Mouse (Mus musculus) adrenal gland (tissue): ENCODE measurements around the gene Supt4a.

Experiments
- intact Hi-C: fragments of 180-260 bp; cut with DNase I; formaldehyde crosslinking; loops from one replicate; pipeline ENCODE4 v1.15.1; 2025

Supt4a gene

DNA sequence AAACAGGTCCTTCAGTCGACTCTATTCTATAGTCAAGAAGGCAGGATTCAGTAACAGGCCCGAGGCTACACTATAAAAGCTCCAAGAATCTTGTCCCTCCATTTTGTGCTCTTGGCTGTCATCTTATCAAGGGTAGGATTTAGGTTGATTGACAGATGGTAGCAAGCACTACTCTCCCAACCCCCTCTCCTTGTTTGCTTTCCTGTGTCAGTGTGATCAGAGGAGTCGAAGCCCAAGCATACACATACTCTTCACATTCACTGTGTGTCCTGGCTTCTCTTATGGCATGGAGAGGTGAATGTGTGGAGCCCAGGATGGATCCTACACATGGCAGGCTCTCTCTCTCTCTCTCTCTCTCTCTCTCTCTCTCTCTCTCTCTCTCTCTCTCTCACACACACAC lies 13.2 kb downstream of the Supt4a start:
- intact Hi-C loops: no loop called here

DNA sequence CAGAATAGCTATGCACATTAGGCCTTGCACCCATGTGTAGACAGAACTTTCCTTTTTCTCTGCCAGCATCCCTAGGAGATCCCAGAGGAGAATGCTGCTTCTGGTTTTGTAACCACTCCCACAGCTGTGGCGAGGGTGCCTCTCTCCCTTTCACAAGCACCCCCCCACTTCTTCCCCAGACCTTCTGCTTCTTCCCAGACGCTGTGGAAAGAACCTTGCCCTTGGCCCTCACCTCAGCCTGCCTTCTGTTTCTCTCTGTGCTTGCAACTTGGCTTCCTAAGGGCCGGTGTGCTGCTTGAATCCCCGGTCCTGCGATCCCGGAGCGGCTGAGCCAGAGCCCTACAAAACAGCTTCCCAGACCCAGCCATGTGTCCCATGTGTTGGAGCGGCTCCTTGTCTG lies 13.7 kb downstream of the Supt4a start:
- intact Hi-C loops: no loop called here

DNA sequence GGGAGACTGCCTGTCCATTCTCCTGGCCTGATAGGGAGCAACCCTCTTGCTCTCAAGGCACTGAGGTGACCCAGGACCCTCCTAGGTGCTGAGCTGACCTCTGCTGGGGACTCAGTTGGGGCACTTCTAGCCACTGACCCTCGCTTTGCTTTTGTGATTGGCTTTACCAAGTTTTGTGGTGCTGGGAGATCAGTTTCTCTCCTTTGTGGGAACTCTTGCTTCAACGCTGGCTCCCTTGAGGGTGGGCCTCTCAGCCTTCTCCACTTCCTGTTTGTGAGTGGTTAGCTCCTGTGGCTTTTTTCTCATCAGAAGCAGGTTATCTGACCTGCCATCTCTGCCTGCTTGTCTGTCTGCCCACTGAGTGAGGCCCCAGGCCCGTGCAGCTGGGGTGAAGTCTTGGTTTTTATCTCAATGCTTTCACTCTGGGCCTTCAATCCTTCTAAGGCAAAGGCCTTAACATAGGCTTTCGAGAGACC lies 14.2 kb downstream of the Supt4a start:
- intact Hi-C loops: no loop called here

DNA sequence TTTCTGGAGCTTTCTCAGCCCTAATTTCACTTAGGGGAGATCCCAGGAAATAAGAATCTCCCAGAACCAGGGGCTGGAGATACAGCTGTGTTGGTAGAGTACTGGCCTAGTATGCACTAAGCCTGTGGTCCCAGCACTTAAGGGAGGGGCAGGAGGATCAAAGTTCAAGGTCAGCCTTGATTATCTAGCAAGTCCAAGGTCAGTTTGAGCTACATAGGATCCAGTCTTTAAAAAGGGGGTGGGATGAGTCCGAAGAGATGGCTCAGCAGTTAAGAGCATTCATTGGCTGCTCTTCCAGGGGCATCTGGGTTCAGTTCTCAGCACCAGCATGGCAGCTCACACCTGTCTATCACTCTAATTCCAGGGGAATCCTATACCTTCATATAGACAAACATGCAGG lies 15.0 kb downstream of the Supt4a start:
- intact Hi-C loops: no loop called here

DNA sequence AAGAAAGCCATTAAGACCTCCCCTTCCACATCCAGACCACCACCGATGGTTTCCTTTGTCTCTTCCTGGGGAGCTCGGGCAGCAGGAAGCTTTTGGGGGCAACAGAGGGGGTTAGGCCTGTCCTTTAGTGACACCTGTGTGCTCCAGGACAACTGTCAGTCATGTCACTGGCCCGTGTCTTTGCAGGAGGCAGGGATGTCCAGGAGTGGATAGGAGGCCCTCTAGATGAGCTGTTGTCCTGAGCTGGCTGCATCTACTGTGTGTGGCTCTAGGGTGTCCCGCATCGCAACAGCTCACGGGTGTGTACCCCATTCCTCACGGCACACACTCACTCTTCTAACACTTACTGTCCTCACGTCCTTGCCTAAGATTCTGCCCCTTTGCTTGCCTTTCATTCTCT lies 15.9 kb downstream of the Supt4a start:
- intact Hi-C loops: no loop called here

DNA sequence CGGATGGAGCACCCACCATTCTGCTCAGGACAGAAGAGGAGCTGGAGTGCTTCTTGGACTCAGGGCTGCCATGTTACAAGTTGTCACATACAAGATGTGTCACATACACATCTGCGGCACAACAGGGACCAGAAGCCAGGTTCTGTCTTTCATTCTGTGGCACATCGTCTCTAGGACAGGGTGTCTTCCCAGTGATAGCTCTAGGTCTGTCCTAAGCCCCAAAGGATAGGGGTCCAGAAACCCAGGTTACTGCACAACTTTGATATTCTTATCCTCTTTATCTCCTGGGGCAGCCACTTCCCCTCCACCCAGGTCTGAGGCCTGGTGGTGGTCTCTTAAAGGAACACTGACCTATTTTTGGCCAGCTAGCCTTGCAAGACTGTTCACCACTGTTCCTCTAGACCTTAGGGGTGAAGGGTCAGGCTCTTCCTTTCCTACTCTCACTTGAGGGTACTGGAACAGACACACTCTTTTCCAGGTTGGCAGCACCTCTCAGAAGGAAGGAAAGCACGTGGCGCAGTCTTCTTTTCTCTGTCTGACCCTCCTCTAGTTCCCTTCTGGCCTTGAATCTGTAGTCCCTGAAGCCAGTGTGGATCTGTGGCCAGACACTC lies 16.6 kb downstream of the Supt4a start:
- intact Hi-C loops: no loop called here

DNA sequence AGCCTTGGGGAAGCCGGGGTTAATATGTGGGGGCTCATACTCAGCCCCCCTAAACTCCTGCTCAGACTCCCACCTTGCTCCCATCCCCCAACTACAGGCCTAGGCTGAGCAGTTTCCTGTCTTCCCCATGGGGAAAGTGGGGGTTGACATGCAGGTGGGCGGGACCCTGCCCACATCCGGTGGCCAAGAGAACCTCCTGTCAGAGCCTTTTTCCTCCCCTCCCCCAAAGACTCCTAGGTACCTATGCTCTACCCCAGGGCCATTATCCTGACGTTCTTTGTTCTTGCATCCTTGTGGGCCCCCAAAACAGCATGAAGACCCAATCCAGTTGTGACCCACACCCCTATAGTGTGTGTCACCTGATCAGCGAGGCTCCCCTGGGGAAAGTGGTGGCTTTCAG lies 17.3 kb downstream of the Supt4a start:
- intact Hi-C loops: no loop called here

DNA sequence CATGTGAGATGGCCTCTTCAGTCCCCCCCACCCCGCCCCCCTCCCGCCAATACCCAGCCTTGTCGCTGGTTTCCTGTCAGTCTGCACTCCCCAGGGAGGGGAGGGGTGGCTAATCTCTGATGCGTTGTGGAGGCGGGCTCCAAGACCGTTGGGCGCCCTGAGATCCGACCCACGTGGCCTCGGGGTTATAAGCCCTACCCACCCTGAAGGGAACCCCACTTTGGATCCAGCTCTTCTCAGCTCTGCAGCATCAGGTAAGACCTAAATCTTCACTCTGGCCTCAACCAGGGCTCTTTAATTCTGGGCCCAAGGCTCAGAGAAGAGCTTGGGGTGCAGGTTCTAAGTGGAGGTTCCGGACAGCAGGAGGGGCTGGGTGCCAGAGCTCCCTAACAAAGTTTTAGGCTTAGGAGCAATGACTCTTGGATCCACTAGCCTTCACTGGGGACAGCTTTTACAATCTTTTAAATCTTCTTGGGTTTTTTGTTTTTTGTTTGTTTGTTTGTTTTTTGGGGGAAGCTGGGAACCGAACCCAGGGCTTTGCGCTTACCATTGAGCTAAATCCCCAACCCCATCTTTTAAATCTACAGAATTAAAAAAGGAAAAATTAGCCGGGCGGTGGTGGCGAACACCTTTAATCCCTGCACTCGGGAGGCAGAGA lies 18.1 kb downstream of the Supt4a start:
- intact Hi-C loops: no loop called here

DNA sequence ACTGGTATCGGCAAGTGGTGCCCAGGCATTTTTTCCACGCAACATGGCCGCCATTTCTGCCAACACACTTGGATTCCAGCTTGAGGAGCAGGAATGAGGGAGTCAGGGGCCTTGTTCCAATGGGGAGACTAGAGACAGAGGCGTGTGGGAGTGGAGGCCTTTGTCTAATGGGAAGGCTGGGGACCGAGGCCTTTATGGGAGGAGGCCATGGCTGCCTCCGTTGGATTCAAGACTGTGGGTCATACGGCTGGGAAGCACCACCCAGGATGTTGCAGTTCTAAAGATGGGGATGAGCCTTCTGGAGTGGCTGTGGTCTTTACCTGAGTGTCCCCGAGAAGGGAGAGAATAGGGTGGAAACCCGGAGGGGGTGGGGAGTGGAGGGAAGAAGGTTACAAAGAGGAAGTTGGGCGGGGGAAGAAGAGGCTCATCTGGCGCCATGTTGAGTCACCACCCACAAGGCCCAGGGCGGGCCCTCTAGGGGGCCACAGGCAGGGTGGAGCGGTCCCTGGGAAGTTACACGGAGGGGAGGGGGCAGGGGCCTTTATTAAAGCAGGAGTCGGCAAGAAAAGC lies 19.0 kb downstream of the Supt4a start:
- intact Hi-C loops: no loop called here

DNA sequence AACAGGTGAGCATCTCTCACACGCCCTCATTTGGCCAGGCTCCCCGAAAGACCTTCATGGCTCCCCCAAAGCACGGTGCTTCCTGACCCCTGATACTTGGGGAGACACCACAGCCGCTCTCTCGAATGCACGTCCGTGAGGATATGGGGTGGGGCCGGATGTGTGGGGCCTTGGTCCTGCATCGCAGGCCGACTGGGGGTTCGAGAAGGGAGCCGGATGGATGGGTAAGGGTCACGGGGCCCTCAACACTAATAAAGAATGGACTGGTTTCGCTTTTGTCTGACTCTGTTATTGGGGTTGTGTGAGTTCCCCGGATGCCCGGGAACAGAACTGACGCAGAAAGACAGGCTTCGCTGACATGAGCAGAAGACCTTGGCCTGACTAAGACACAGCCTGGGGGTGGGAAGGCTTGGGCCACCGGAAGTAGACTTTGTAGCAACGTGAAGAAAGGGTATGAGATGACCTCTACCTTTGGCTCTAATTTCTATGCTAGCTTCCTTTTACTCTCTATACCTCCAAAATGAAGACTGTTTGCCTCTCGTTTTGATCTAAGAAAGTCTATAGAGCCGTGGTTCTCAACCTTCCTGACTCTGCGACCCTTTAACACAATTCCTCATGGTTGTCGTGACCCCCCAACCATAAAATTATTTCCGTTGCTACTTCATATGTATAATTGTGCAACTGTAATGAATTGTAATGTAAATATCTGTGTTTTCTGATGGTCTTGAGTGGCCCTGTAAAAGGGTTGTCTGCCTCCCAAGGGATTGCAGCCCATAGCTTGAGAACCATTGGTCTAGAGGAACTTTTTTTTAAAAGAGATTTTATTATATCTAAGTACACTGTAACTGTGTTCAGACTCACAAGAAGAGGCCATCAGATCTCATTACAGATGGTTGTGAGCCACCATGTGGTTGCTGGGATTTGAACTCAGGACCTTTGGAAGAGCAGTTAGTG lies 19.9 kb downstream of the Supt4a start:
- intact Hi-C loops: no loop called here

DNA sequence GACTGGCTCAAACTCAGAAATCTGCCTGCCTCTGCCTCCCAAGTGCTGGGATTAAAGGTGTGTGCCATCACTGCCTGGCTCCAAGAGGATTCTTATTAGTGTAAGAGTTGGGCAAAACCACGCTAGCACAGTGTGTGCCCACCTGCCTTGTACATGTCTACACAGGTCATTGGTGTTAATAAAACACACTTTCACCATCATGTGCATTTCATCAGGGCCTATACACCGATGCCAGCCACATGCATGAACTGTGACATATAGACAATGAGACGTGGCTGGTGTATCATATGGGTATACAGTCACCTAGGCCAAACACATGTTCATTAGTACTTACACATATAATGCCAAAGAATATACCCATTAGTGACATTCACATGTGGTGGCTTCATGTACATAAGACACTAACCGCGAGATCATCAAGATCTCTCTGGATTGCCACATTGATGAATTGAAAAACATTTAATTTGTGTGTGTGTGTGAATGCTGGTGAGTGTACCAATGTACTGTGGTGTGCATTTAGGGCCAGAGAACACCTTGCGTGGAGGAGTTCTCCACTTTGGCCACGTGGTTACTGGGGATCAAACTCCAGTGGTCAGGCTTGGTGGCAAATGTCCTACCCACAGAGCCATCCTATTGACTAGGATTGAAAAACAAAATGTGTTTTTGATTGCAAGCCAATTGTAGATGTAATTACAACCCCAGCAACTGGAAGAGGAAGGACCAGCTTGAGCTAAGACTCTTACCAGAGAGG lies 21.0 kb downstream of the Supt4a start:
- intact Hi-C loops: no loop called here

DNA sequence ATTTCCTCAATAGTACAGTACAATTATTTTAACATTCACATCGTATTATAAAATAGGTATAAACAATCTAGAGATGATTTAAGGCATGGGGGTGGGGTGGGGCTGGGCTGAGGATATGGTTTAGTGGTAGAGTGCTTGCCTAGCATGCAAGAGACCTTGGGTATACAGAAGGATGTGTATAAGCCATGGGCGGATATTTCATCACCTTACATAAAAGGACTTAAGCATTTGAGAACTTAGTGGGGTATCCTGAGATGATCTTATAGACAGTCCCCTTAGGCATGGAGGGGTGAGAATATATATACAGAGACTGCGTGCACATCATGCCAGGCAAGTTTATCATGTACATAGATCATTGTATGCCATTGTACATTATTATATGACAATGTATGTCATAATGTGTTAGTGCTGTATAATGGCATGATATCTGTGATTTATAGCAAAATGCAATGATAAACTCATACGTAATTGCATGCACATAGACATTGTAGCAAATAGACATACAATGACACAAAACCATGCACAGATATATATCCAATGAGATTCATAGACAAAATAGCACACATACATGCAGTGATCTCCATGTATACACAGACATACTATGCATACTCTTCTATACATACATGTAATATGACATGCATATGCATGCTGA lies 21.7 kb downstream of the Supt4a start:
- intact Hi-C loops: no loop called here

DNA sequence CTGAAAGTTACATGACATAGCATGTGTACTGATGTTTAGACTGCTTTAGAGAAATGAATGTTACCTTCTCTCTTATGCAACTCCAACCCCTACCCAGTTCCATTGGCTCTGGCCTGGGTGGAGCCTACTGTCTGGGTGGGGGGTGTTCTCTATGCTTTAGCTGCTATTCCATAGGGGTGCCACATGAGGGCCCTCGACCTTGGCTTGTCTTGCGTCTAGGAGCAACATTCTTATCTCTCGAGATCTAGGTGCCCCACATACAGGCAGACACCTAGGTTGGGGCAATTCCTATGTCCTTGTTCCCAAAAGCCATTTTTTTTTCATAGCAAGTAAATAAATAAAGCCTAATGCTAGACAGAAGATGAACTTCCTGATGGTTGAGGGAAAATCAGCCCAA lies 22.3 kb downstream of the Supt4a start:
- intact Hi-C loops: no loop called here

DNA sequence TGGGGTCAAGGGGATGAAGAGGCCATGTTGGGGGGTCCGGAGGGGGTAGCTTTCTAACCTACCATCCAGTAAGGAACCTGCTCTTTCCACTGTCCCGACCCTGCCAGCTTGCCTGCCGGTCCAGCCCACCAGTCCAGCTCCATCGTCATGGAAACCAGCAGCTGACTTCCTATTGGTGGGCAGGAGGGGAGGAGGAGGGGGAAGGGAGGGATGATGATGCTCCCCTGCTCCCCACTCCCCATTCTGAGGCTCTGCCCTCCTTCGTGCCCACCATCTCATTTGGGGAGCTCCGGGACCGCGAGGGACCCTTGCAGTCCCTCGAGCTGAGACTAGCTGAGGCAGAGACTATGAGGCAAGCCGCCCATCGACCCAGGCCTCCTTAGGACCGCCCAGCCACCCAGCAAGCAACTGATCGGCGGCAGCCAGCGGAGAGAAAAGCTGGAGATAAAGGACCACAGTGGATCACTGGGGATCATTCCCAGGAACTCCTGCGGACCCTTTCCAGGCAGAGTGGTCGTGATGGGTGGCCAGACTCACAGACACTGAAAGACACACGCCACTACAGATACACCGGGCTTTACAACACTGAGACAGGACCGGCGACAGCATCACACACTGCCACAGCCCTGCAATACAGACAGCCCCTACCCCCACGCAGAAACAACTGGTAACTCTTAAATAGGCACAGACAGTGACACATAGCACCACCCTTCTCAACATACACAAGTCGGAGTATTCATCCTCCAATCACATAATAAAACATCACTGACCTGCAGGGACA lies 23.1 kb downstream of the Supt4a start, which contains the start of gene Tspoap1:
Gene Tspoap1, plus strand, starts transcription at position 241 of the 781 bp plus-strand sequence.
- intact Hi-C loops: no loop called here

DNA sequence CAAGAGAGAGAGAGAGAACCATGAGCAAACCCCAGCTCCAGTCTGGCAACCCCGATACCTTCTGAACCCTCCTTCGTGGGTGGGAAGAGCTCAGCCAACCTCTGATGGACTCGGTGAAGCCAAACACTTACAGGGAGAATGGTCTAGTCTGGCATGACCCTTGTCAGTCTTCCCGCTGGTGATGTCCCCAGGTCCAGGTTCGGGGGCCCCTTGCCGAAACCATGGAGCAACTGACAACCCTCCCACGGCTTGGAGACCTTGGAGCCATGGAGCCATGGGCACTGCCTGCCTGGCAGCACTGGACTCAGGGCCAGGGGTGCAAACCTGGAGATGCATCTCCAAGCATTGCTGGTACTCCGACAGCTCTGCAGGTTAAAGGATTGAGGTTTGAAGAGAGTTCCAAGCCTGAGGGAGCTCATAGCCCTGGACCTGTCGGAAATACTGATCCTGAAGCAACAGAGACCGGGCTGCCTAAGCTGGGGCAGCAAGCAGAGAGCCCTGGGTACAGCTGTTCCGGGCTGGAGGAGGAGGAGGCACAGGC lies 23.9 kb downstream of the Supt4a start:
- intact Hi-C loops: no loop called here

DNA sequence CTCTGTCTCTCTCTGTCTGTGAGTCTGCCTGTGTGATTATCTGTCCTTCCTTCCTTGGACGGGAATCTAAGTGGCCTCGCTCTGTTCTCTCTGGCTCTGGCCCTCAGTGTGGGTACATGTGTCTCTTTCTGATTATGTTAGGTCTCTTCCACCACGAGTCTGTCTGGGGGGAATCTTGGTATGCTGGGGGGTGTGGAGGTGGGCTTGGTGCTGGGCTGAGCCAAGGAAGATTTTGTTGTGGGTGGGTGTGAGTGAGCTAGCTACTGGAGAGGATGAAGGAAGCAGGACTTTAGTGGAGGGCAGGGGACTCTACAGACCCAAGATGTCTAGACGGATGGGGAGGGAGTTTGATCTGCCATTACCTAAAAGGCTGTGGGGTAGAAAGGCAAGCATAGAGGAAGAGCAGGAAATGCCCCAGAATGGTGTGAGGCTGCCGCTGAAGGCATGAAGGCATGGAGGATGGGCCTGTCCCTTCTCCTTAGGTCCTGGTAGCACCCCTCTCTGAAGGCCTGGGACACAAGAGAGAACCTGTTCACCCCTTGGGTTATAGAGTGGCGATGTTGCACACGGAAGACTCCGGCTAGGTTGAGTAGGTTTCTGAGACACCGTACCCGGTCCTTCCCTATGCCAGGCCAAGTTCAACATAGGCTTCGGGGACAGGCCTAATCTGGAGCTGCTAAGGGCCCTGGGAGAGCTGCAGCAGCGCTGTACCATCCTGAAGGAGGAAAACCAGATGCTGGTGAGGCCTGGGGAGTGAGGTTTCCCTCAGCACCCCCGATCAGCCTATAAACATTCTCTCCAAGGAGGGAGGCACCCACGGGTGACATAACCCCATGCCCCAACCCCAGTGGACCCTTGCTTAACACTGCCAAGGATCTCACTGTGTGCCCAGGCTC lies 24.7 kb downstream of the Supt4a start:
- intact Hi-C loops: no loop called here

DNA sequence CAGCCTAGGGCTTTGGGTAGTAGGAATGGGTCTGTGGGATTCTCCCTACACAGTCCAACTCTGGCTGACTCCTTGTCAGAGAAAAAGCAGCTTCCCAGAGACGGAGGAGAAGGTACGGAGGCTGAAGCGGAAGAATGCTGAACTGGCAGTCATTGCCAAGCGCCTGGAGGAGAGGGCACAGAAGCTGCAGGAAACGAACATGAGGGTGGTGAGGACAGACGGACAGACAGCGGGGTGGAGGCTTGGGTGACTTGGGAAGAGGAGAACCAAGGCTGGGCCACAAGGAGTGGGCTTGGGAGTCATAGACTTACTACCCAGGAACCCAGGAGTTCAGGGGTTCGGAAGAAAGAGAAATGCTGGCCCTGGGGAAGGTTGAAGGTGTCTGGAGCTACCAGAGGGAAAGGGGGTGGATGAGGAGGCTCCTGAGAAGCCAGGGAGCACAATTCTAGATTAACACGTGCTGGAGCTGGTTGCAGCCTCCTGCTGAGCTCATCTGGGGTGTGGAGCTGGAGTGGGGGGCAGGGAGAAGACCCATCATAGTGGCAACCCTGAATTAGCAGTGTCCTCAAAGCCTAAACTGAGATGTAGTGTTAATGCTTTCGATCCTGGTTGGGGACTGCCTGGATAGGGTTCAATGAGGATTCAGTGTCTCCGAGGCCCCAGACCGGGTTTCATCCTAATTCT lies 25.5 kb downstream of the Supt4a start:
- intact Hi-C loops: no loop called here

DNA sequence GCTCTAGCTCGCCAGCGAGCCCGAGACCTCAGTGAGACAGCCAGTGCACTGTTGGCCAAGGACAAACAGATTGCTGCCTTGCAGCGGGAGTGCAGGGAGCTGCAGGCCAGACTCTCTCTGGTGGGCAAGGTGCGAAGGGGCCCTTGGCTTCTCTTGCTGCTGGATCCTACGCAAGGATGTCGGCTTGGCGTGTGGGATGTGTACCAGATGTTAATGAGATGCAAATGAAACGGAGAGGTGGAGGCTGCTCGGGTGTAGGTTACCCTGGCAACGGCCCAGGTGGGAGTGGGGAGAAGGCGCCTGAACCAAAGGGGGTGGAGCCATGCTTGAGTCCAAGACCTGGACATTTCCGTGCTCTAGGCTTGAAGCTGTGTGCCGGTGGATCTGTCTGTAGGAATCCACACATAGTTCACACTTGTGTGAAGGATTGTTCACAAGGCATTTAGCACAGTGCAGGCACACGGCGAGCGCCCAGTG lies 26.2 kb downstream of the Supt4a start:
- intact Hi-C loops: no loop called here
